Mouse (Mus musculus) stomach, embryonic 14.5 days (tissue): ENCODE data around the gene Foxa3. TPM values are rescaled to one million over a fixed set of nuclear protein-coding genes. Genes with fewer than 3 reads are reported as not detected.
A peak's percentile ranks its signal among the peaks of the same experiment; 100 is the strongest.

Source experiments
- ATAC-seq: fragments of 200-750 bp; cut with Nextera tagmentation; 2 replicates; pipeline ENCODE4 v1.8.0; 2017; ENCODE audit warnings: low read depth, moderate TSS enrichment; ENCODE audit not compliant: insufficient number of reproducible peaks, insufficient read depth, low FRiP score
- H3K27ac ChIP-seq: fragments of 300-500 bp; sonication (generic); 2 replicates; pipeline ENCODE4 v1.5.1; 2014; ENCODE audit warnings: mild to moderate bottlenecking, low read length, moderate library complexity, mixed read lengths
- H3K27me3 ChIP-seq: fragments of 300-500 bp; sonication (generic); 2 replicates; pipeline ENCODE4 v1.6.1; 2014; ENCODE audit warnings: low read length, control low read depth, mixed read lengths; ENCODE audit not compliant: control insufficient read depth, insufficient read depth
- H3K36me3 ChIP-seq: fragments of 300-500 bp; sonication (generic); 2 replicates; pipeline ENCODE4 v1.6.1; 2014; ENCODE audit warnings: mild to moderate bottlenecking, control low read depth, low read length, moderate library complexity, mixed read lengths; ENCODE audit not compliant: control insufficient read depth, insufficient read depth
- H3K4me1 ChIP-seq: fragments of 300-500 bp; sonication (generic); 2 replicates; pipeline ENCODE4 v1.6.1; 2014; ENCODE audit warnings: low read length, control low read depth, mixed read lengths; ENCODE audit not compliant: control insufficient read depth, insufficient read depth
- H3K4me2 ChIP-seq: fragments of 300-500 bp; sonication (generic); replicated peaks from 2 replicates; pipeline ENCODE4 v1.6.1; 2014; ENCODE audit warnings: low read depth, low read length, control low read depth
- H3K4me3 ChIP-seq: fragments of 300-500 bp; sonication (generic); 2 replicates; pipeline ENCODE4 v1.5.1; 2014; ENCODE audit warnings: low read depth, low read length, control low read depth
- H3K9ac ChIP-seq: fragments of 300-500 bp; sonication (generic); replicated peaks from 2 replicates; pipeline ENCODE4 v1.6.1; 2014; ENCODE audit warnings: low read depth, mild to moderate bottlenecking, control low read depth, low read length, moderate library complexity, mixed read lengths
- H3K9me3 ChIP-seq: fragments of 300-500 bp; sonication (generic); 2 replicates; pipeline ENCODE4 v1.6.1; 2016; ENCODE audit warnings: low read depth, low read length, control low read depth; ENCODE audit not compliant: control insufficient read depth
- WGBS: fragments of 180-500 bp; shearing (Covaris S2); extraction: QIAGEN DNeasy Blood & Tissue Kit; methylation state at CpG from one replicate; pipeline ENCODE4 v1.1.7; 2014; 5-methylcytosine and 5-hydroxymethylcytosine counted together
- polyA plus RNA-seq: library from polyadenylated mRNA; unstranded; fragments of >200 nt; fragmentation: Nextera tagmentation; extraction: Ambion mirVana; gene quantifications from 2 replicates; pipeline ENCODE4 v1.2.1, GENCODE M21; 2014

The Foxa3 gene
- polyA plus RNA-seq, 1 experiment from 2014 or later = 15.3 TPM

GRCm38 (mm10) chr7:19001066-19001806, 22.1 kb downstream of the Foxa3 start:
- Histone ChIP-seq H3K4me2 (peak overlapping the region; percentile 51), H3K36me3 (peaks cover 14% of the 10 kb centered on the region), H3K9ac (peak overlapping the region; percentile 22; the same call in 1 of the 2 replicates), H3K27ac (peak overlapping the region; percentile 48; the same call in 1 of the 2 replicates), H3K9me3 (no peaks in the 10 kb centered on the region), H3K4me3 (peak overlapping the region; percentile 29), H3K4me1 (peaks cover 23% of the 10 kb centered on the region), H3K27me3 (no peaks in the 10 kb centered on the region)
- WGBS = 33% methylated on average over 18 of the region's 18 CpGs
- no peak for ATAC-seq

DNA sequence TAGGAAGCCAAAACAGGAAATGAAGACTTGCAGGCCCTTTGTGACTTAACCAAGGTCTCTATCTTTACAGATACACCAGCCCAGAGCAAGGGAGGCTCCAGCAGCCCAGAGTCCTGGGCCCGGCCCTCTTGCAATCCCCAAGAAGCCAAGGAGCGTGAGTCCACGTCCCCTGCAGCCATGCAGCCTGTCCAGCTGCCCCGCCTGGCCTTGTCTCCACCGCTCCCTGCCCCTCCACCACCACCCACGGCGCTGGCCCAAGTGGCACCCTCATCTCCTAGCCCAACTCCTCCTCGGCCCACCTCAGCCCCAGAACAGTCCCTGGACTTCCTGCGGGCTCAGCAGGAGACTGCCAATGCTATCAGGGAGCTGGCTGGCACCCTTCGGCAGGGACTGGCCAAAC, 22.9 kb downstream of the Foxa3 start:
- ATAC-seq = no peak
- Histone ChIP-seq H3K4me2 (peak overlapping the region; percentile 51), H3K4me1 (peaks cover 15% of the 10 kb centered on the region), H3K27me3 (no peaks in the 10 kb centered on the region), H3K36me3 (peaks cover 9% of the 10 kb centered on the region; the same call in 1 of the 2 replicates), H3K27ac (peak overlapping the region; percentile 27; the same call in 1 of the 2 replicates), H3K4me3 (peak overlapping the region; percentile 29), H3K9ac (peak overlapping the region; percentile 22; the same call in 1 of the 2 replicates), H3K9me3 (no peaks in the 10 kb centered on the region)
- WGBS = 41% methylated on average over 10 of the region's 10 CpGs

DNA sequence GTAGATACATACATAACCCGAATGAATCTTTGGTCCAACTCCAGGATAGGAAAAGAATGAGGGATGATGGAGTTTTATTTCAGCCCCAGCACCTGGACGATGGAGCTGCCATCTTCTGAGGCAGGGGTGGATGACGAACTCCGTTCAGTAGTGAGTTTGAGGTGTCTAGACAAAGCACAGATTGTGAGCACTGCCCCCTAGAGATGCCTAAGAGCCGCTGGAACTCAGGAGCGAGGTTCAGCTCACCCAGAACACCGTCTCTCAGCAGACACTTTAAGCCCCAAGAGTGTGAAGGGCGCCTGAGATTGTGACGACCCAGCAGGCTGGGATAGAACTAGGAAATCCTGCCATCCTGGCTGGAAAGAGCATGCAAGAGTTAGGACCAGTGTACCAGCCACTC, 24.5 kb downstream of the Foxa3 start:
- no peak for ATAC-seq
- Histone ChIP-seq H3K4me2 (no peak overlapping the region), H3K9me3 (no peaks in the 10 kb centered on the region), H3K27me3 (no peaks in the 10 kb centered on the region), H3K4me3 (no peak overlapping the region), H3K4me1 (peaks cover 8% of the 10 kb centered on the region; the same call in 1 of the 2 replicates), H3K9ac (no peak overlapping the region), H3K27ac (no peak overlapping the region), H3K36me3 (peaks cover 7% of the 10 kb centered on the region; the same call in 1 of the 2 replicates)
- WGBS = 51% methylated on average over 9 of the region's 9 CpGs

GRCm38 (mm10) chr7:18993036-18993435, 30.3 kb downstream of the Foxa3 start:
- H3K9me3 ChIP-seq = no peaks in the 10 kb centered on the region

DNA sequence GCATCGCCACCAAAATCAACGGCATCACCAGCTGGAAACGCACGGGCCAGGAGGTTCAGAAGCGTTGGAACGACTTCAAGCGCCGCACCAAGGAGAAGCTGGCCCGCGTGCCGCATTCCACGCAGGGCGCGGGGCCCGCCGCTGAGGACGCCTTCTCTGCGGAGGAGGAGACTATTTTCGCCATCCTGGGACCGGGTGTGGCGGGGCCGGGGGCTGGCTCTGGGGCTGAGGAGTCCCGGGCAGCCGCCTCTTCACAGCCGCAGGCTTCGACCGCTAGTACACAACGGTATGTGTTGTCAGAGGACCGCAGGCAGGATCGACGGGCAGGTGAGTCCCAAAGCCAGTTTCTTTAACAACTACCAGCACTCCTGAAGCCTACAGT, 31.1 kb downstream of the Foxa3 start:
- no peaks in the 10 kb centered on the region for H3K9me3 ChIP-seq
- H3K27me3 ChIP-seq = no peaks in the 10 kb centered on the region
- no peak for ATAC-seq
- 2% methylated on average over 31 of the region's 31 CpGs for WGBS
- H3K27ac ChIP-seq = no peak overlapping the region
- H3K4me3 ChIP-seq = peak overlapping the region; percentile 48
- no peak overlapping the region for H3K9ac ChIP-seq
- H3K4me2 ChIP-seq = peak overlapping the region; percentile 88
- peaks cover 7% of the 10 kb centered on the region; the same call in 1 of the 2 replicates for H3K36me3 ChIP-seq
- 0 out of 2 replicates have a peak, but pooled peaks cover 6% of the 10 kb centered on the region for H3K4me1 ChIP-seq

More at GRCm38 (mm10) chr7:18993036-18993435, 30.3 kb downstream of the Foxa3 start:
- H3K4me3 ChIP-seq = peak overlapping the region; percentile 48
- H3K27me3 ChIP-seq = no peaks in the 10 kb centered on the region
- 0 out of 2 replicates have a peak, but pooled peaks cover 6% of the 10 kb centered on the region for H3K4me1 ChIP-seq
- peaks cover 7% of the 10 kb centered on the region; the same call in 1 of the 2 replicates for H3K36me3 ChIP-seq
- no peak overlapping the region for H3K4me2 ChIP-seq
- no peak overlapping the region for H3K27ac ChIP-seq
- no peak overlapping the region for H3K9ac ChIP-seq
- 86% methylated on average over 5 of the region's 5 CpGs for WGBS
- no peak for ATAC-seq

DNA sequence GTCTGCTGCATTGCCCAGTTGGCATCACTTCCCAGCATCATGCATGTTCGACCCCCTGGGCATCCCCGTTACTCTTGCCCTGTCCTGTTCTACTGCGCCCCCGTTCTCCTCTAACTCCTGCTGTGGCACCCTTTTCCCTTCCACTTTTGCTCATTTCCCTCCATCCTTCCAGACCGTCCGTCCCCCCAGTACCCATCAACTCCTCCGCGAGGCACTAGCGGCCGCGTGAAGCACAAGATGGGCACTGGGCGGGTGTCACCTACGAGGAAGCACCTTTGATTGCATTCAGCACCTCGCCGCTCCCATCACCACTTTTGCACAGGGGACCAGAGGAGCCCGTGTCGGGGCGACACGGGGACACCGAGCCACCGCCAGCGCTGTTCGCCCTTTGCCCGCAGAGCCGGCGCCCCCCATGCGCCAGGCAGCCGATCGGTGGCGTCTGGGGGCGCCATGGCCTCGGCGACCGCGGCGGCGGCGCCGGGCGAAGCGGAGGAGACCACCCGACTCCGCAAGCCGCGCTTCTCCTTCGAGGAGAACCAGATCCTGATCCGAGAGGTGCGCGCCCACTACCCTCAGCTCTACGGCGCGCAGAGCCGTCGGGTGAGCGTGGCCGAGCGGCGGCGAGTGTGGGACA, 31.6 kb downstream of the Foxa3 start:
- Histone ChIP-seq H3K4me3 (peak overlapping the region; percentile 48), H3K4me1 (0 out of 2 replicates have a peak, but pooled peaks cover 6% of the 10 kb centered on the region), H3K9ac (peak overlapping the region; percentile 30; the same call in 1 of the 2 replicates), H3K27ac (no peak overlapping the region), H3K9me3 (no peaks in the 10 kb centered on the region), H3K4me2 (peak overlapping the region; percentile 88), H3K36me3 (peaks cover 7% of the 10 kb centered on the region; the same call in 1 of the 2 replicates), H3K27me3 (no peaks in the 10 kb centered on the region)
- under 1% methylated on average over 58 of the region's 59 CpGs for WGBS
- no peak for ATAC-seq

- Histone ChIP-seq H3K27me3 (no peaks in the 10 kb centered on the region), H3K9me3 (no peaks in the 10 kb centered on the region), H3K4me2 (peak within 1 kb of the TSS; percentile 88), H3K36me3 (no peaks in the 10 kb centered on the region), H3K27ac (peak within 1 kb of the TSS; percentile 70; the same call in 1 of the 2 replicates), H3K4me1 (0 out of 2 replicates have a peak, but pooled peaks cover 6% of the 10 kb centered on the region), H3K9ac (peak within 1 kb of the TSS; percentile 30; the same call in 1 of the 2 replicates), H3K4me3 (peak within 1 kb of the TSS; percentile 48)
- WGBS = under 1% methylated on average over 36 of the region's 37 CpGs
- ATAC-seq = peak; percentile 95
Observed at GRCm38 (mm10) chr7:18990601-18991295, 32.6 kb downstream of the Foxa3 start, which contains the start of gene Mypop. Mypop (plus strand) TSS chr7:18991245.

DNA sequence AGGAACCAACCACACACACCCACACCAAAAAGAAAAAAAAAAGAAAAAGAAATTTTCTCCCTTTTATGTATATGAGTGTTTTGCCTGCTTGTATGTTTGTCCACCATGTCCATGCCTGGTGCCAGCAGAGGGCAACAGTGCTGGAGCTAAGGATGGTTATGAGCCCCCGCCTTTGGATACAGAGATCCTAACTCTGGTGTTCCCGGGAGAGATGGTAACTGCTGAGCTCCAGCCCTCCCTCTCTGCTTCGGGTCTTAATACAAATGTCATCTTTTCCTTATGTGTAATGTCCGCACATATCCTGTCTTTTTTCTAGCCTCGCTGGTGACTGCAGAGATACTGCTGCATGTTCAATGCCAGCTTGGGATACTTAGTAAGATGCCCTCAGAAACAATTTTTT, 33.3 kb downstream of the Foxa3 start:
- ATAC-seq = no peak
- H3K27me3 ChIP-seq = no peaks in the 10 kb centered on the region
- H3K4me3 ChIP-seq = peak overlapping the region; percentile 48
- no peaks in the 10 kb centered on the region for H3K9me3 ChIP-seq
- WGBS = 8% methylated on average over 5 of the region's 5 CpGs
- H3K9ac ChIP-seq = no peak overlapping the region
- H3K4me2 ChIP-seq = peak overlapping the region; percentile 88
- H3K4me1 ChIP-seq = 0 out of 2 replicates have a peak, but pooled peaks cover 6% of the 10 kb centered on the region
- no peak overlapping the region for H3K27ac ChIP-seq
- H3K36me3 ChIP-seq = no peaks in the 10 kb centered on the region
